Mouse (Mus musculus) midbrain, embryonic 16.5 days (tissue): ENCODE measurements around the gene A4galt. TPM values are rescaled to one million over a fixed set of nuclear protein-coding genes. Genes with fewer than 3 reads are reported as not detected.

Experiments
- ATAC-seq: fragments of 200-750 bp; cut with Nextera tagmentation; 2 replicates; pipeline ENCODE4 v1.8.0; 2017; ENCODE audit warnings: moderate TSS enrichment
- H3K27ac ChIP-seq: fragments of 300-500 bp; sonication (generic); 2 replicates; pipeline ENCODE4 v1.5.1; 2014; ENCODE audit warnings: mild to moderate bottlenecking, low read length, mixed read lengths
- H3K27me3 ChIP-seq: fragments of 300-500 bp; sonication (generic); 2 replicates; pipeline ENCODE4 v1.6.1; 2014; ENCODE audit warnings: low read depth, low read length, mixed read lengths; ENCODE audit not compliant: control insufficient read depth, insufficient read depth
- H3K36me3 ChIP-seq: fragments of 300-500 bp; sonication (generic); 2 replicates; pipeline ENCODE4 v1.6.1; 2014; ENCODE audit warnings: mild to moderate bottlenecking, low read length, moderate library complexity, mixed read lengths; ENCODE audit not compliant: control insufficient read depth, insufficient read depth
- H3K4me1 ChIP-seq: fragments of 300-500 bp; sonication (generic); 2 replicates; pipeline ENCODE4 v1.6.1; 2014; ENCODE audit warnings: mild to moderate bottlenecking, low read length, mixed read lengths; ENCODE audit not compliant: control insufficient read depth, insufficient read depth
- H3K4me2 ChIP-seq: fragments of 300-500 bp; sonication (generic); 2 replicates; pipeline ENCODE4 v1.6.1; 2014; ENCODE audit warnings: mild to moderate bottlenecking, low read length, mixed read lengths
- H3K4me3 ChIP-seq: fragments of 300-500 bp; sonication (generic); 2 replicates; pipeline ENCODE4 v1.5.1; 2014; ENCODE audit warnings: low read depth, mild to moderate bottlenecking, low read length, moderate library complexity, mixed read lengths
- H3K9ac ChIP-seq: fragments of 300-500 bp; sonication (generic); 2 replicates; pipeline ENCODE4 v1.6.1; 2014; ENCODE audit warnings: low read depth, low read length, mixed read lengths
- H3K9me3 ChIP-seq: fragments of 300-500 bp; sonication (generic); replicated peaks from 2 replicates; pipeline ENCODE4 v1.6.1; 2014; ENCODE audit warnings: mild to moderate bottlenecking, low read length, mixed read lengths; ENCODE audit not compliant: control insufficient read depth, poor library complexity, severe bottlenecking
- WGBS: fragments of 180-500 bp; shearing (Covaris S2); extraction: QIAGEN DNeasy Blood & Tissue Kit; methylation state at CpG from one replicate; pipeline ENCODE4 v1.1.7; 2014; 5-methylcytosine and 5-hydroxymethylcytosine counted together
- polyA plus RNA-seq: library from polyadenylated mRNA; unstranded; fragments of >200 nt; fragmentation: Nextera tagmentation; extraction: Ambion mirVana; gene quantifications from 2 replicates; pipeline ENCODE4 v1.2.1, GENCODE M21; 2015

A4galt gene
- polyA plus RNA-seq, 1 experiment from 2014 or later, result 2.4 TPM

DNA sequence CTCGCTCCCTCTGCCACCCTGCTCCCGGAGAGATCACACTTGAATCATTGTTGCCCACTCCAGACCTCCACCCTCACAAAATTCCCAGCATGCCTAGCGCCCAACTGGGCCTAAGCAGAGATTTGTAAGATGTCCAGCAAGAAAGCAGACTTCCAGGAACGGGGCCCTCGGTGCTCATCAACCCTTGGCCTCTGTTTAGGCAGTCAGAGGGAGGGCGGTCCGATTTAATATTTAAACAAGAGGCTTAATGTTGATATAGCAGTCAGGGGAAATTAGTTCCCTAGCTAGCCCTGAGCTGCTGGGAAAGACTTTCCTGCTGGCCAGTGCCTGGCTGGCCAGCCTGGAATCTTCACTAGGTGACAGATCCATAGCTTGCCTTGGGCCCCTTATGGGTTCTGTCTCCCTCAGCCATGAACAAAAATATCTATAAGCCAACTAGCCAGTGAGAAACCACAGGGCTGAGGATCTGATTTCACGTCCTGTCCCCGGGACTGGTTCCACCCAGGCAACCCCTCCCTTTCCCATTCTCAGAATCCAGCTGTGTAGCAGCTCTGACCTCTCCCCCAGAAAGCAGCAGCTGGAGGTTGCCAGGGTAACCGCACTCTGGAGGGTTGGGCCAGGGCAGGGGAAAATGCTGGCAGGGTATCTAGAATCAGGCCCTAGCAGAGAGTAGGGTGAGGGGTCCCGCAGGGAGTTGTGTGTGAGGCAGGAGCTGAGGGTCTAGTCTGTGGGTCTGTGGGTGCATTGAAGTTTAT lies 28.2 kb downstream of the A4galt start:
- 0 out of 2 replicates have a peak, but pooled peaks have one; percentile 36 for ATAC-seq
- H3K27me3 ChIP-seq, result no peaks in the 10 kb centered on the region
- peaks cover 6% of the 10 kb centered on the region for H3K4me1 ChIP-seq
- peak overlapping the region; percentile 30; the same call in 1 of the 2 replicates for H3K9ac ChIP-seq
- no peaks in the 10 kb centered on the region; the same call in 1 of the 2 replicates for H3K9me3 ChIP-seq
- H3K4me2 ChIP-seq, result no peak overlapping the region
- H3K27ac ChIP-seq, result peak overlapping the region; percentile 60
- H3K4me3 ChIP-seq, result no peak overlapping the region
- H3K36me3 ChIP-seq, result no peaks in the 10 kb centered on the region
- WGBS, result 46% methylated on average over 11 of the region's 11 CpGs

DNA sequence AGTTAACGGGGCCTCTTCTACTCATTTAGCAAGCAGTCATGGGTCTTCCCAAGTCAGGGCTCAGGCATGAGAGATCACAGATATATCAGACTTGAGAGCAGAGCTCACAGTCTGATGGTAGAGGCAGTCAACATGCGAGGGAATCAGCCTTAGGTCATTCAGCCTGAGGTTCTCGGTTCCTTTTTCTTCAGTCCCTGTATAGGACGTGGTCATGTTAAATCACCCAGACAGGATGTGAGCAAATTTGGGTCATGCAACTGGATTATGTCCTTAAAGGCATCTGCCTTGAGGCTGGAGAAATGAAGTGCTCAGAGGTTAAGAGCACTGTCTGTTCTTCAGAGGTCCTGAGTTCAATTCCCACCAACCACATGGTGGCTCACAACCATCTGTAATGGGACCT lies 29.9 kb downstream of the A4galt start:
- no peak overlapping the region for H3K9ac ChIP-seq
- no peaks in the 10 kb centered on the region for H3K27me3 ChIP-seq
- H3K36me3 ChIP-seq, result no peaks in the 10 kb centered on the region
- no peak overlapping the region for H3K4me2 ChIP-seq
- peaks cover 6% of the 10 kb centered on the region for H3K4me1 ChIP-seq
- no peak overlapping the region for H3K27ac ChIP-seq
- no peaks in the 10 kb centered on the region; the same call in 1 of the 2 replicates for H3K9me3 ChIP-seq
- 83% methylated on average over 4 of the region's 4 CpGs for WGBS
- ATAC-seq, result no peak
- H3K4me3 ChIP-seq, result no peak overlapping the region

DNA sequence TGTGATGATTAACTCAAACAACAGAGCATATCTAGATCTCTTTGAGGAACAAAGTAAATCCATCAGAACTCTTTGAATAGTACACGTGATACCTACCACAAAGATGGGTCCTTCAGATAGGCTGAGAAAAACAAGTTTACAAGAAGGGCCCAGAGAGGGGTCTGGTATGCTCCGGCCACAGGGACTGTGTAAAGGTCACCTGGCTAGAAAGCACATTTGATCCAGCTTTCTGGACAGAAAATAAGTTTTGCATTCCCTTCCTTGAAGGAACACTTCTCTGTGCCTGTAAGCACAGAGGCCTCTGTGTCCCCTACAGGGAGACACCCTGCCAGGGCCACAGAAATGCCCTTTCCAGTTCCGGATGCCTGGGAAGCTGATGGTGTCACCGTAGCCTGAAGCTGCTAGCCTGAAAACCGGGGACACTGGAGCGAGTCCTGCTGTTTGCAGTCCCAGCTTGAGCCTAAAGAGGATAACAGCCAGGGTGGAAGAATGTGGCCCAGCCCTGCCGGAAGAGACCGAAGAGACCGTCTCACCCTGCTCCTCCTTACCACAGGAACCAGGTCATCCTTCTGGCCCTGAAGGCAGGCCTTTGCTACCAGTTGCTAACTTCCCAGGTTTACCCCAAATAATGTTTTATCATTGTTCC lies 31.1 kb downstream of the A4galt start:
- Histone ChIP-seq H3K27me3 (no peaks in the 10 kb centered on the region), H3K9ac (no peak overlapping the region), H3K27ac (no peak overlapping the region), H3K4me3 (no peak overlapping the region), H3K9me3 (no peaks in the 10 kb centered on the region; the same call in 1 of the 2 replicates), H3K4me2 (no peak overlapping the region), H3K36me3 (no peaks in the 10 kb centered on the region), H3K4me1 (peaks cover 10% of the 10 kb centered on the region)
- 52% methylated on average over 9 of the region's 9 CpGs for WGBS
- no peak for ATAC-seq

DNA sequence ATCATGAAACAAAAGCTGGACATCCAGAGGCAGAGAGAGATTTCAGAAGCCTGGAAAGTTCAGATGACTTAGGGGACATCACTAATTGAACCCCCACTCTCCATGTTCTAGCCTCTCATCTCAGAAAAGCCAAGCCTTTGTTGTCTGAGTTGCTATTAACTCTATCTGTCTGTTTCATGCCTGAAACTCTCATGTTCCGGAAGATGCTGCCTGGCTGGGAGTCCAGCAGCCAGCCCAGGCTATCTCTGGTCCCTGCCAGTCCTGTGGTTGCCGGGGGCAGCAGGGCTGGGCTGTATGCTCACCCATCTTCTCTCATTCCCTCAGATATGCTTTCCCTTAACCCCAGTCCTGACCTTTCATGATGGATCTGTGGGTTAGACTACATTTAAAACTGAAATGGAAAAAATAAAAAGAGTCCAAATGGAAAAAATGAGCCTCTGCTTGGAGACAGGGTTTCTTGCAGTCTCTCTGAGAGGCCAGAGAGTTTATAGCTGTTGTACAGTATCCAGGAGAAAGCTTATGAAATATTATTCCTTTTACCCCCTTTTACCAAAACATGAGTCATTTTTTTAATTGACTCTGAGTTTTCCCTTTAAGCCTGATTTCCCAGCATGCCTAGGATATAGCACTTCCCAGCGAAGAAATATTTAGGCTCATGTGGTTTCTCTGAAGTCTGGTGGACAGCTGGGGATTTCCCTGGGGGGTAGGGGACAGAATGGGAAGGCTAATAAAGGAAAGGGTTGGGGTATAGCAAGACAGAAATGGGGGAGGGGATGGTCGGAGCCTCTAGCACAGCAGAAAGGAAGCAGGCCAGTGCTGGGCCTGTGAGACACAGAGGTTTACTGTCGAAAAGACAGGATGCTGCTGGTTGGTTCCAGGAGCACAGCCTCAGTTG lies 36.0 kb downstream of the A4galt start:
- H3K4me3 ChIP-seq, result no peak overlapping the region
- H3K27me3 ChIP-seq, result no peaks in the 10 kb centered on the region
- no peak overlapping the region for H3K4me2 ChIP-seq
- WGBS, result 19% methylated on average over 5 of the region's 5 CpGs
- 0 out of 2 replicates have a peak overlapping the region, but pooled peaks have one; percentile 39 for H3K27ac ChIP-seq
- H3K9me3 ChIP-seq, result no peaks in the 10 kb centered on the region; the same call in 1 of the 2 replicates
- peaks cover 4% of the 10 kb centered on the region; the same call in 1 of the 2 replicates for H3K4me1 ChIP-seq
- ATAC-seq, result no peak
- no peak overlapping the region for H3K9ac ChIP-seq
- no peaks in the 10 kb centered on the region for H3K36me3 ChIP-seq

DNA sequence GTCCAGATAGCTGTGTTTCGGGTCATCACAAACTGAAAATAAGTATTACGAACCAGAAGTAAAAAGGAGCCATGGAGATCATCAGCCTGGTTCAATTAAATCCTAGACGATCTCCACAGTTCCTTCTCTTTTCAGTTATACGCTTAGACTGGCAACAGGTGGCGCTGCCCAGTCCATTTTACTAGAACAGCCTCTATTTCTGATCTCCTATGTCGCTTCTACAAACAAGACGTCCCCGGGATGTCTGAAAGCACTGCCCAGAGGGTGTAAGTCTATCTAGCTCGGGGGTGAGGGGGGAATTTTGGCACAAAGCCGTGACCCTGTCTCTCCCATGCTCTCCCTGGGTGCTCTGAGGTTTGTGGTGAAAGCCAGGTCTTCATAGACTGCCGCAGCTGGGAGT lies 41.3 kb downstream of the A4galt start:
- H3K4me2 ChIP-seq, result peak overlapping the region; percentile 49
- no peaks in the 10 kb centered on the region for H3K27me3 ChIP-seq
- no peak for ATAC-seq
- H3K27ac ChIP-seq, result no peak overlapping the region
- H3K9ac ChIP-seq, result peak overlapping the region; percentile 32; the same call in 1 of the 2 replicates
- no peaks in the 10 kb centered on the region for H3K36me3 ChIP-seq
- H3K9me3 ChIP-seq, result no peaks in the 10 kb centered on the region
- no peaks in the 10 kb centered on the region; the same call in 1 of the 2 replicates for H3K4me1 ChIP-seq
- 19% methylated on average over 11 of the region's 11 CpGs for WGBS
- peak overlapping the region; percentile 17 for H3K4me3 ChIP-seq

DNA sequence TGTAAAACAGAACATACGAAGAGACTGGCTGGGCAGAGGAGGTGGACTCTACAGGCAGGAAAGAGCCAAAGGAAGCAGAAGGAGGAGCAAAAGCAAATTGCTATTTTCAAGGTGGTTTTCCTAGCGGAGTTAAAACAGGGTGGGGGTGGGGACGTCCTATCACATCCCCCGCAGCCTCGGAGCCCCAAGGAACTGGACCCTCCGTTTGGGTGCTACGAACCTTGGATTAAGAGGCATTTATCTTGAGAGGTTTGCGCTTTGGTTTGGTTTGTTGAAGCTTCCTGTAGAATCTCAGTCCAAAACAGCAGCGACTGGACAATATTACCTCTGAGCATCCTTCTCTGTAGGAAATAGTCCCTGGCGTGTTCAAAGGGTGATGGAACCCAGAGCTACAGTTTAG lies 41.9 kb downstream of the A4galt start:
- no peaks in the 10 kb centered on the region for H3K36me3 ChIP-seq
- ATAC-seq, result no peak
- H3K4me1 ChIP-seq, result no peaks in the 10 kb centered on the region; the same call in 1 of the 2 replicates
- H3K27ac ChIP-seq, result no peak overlapping the region
- 20% methylated on average over 10 of the region's 10 CpGs for WGBS
- H3K4me2 ChIP-seq, result peak overlapping the region; percentile 49
- no peaks in the 10 kb centered on the region for H3K27me3 ChIP-seq
- no peaks in the 10 kb centered on the region for H3K9me3 ChIP-seq
- peak overlapping the region; percentile 17 for H3K4me3 ChIP-seq
- peak overlapping the region; percentile 32; the same call in 1 of the 2 replicates for H3K9ac ChIP-seq

DNA sequence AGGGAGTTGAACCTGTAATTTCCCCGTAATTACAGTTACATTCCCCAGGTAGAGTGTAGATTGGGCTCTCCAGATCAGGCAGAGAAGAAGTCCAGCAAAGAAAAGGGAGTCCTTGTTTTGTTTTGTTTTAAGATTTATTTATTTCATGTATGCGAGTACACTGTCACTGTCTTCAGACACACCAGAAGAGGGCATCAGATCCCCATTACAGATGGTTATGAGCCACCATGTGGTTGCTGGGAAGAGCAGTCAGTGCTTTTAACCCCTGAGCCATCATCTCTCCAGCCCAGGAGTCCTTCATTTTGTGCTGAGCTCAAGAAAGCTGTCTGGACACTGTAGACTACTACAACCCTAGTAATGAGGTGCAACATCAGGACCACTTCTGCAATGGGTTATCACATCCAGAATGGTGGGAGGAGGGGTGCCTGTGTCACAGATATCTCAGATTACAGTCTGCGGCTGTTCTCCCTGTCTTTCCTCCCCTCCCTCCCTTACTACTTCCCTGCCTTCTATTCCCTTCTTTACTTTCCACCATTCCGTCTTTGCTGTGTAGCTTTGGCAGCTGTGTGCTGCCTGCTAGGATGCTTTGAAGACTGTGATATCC lies 42.4 kb downstream of the A4galt start:
- no peaks in the 10 kb centered on the region for H3K27me3 ChIP-seq
- no peaks in the 10 kb centered on the region for H3K36me3 ChIP-seq
- H3K4me2 ChIP-seq, result peak overlapping the region; percentile 49
- no peaks in the 10 kb centered on the region for H3K9me3 ChIP-seq
- H3K9ac ChIP-seq, result no peak overlapping the region; the same call in 1 of the 2 replicates
- WGBS, result 48% methylated on average over 4 of the region's 4 CpGs
- ATAC-seq, result no peak
- no peak overlapping the region for H3K27ac ChIP-seq
- peak overlapping the region; percentile 17; the same call in 1 of the 2 replicates for H3K4me3 ChIP-seq
- no peaks in the 10 kb centered on the region; the same call in 1 of the 2 replicates for H3K4me1 ChIP-seq

DNA sequence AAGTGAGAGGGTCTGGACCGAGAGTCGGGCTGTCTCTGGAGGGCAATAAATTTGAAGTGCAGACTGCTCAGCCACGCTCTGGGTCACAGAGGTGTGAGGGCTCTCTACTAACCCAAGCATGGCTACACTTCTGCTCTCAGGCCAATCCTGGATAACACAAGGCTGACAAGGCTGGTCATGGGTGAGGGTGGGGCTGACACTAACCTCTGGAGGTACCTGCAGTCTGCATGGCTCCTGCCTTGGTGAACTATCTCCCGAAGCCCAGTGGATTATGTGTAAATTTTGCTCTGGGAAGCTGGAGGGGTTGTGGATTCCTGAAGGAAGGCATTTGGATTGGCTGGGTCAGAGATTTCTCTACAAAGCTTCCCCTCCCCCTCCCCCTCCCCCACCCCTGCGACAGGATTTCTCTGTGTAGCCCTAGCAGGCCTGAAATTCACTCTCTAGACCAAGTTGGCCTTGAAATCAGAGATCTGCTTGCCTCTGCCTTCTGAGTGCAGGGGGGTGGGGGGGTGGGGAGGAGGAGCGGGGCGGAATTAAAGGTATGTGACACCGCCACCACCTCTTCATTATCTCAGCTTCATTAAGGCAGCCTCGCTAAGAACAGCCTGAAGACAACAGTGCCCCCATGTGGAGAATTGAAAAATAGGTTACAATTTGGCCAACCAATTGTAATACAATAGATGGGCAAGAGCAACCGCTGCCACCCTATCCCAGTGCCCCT lies 46.7 kb downstream of the A4galt start:
- 37% methylated on average over 10 of the region's 10 CpGs for WGBS
- H3K27me3 ChIP-seq, result no peaks in the 10 kb centered on the region
- no peaks in the 10 kb centered on the region for H3K36me3 ChIP-seq
- H3K4me2 ChIP-seq, result peak overlapping the region; percentile 26; the same call in 1 of the 2 replicates
- no peaks in the 10 kb centered on the region; the same call in 1 of the 2 replicates for H3K4me1 ChIP-seq
- no peak overlapping the region for H3K9ac ChIP-seq
- H3K4me3 ChIP-seq, result no peak overlapping the region
- H3K27ac ChIP-seq, result no peak overlapping the region
- no peak for ATAC-seq
- H3K9me3 ChIP-seq, result no peaks in the 10 kb centered on the region
